Mouse (Mus musculus): Measurements from ENCODE around the gene Eaf2.

Gene Eaf2

DNA sequence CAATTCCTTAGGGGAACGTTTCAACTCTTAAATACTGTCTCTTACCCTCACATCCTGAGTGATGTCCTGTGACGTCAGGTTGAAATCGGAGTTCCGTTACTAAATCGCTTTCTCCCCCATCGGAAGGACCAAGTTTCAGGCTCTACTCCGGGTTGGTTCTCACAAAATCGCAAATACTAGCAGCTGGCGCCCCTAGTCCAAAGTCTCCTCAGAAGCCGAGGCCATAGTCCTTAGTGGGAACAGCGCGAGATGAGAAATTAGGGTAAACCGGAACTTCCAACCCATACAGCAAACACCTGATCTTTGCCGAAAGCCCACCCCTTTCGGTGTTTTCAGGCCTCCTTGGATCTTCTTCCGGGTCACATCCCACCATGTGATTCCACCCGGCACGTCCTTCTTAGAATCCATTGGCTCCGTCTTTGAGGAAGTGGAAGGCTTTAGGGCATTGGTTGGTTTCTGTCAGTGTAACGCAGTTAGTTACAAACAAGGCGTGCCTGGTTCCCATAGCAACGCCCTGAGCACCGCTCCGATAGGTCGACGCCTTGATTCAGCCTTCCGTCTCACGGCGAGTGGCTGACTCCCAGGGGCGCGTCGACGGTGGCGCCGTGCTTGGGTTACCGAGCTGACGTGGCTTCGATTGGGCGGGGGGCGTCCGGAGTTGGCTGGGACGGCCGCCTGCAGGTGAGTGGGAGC lies at the start of gene Eaf2, which contains the start of gene Golgb1:
Eaf2 (minus strand) TSS at position 421 of the 693 bp plus-strand sequence.
Golgb1 (plus strand) TSS at position 558 of the 693 bp plus-strand sequence.
- peak; percentile 100 for DNase-seq (ENCODE audit: low read depth, low spot score)

DNA sequence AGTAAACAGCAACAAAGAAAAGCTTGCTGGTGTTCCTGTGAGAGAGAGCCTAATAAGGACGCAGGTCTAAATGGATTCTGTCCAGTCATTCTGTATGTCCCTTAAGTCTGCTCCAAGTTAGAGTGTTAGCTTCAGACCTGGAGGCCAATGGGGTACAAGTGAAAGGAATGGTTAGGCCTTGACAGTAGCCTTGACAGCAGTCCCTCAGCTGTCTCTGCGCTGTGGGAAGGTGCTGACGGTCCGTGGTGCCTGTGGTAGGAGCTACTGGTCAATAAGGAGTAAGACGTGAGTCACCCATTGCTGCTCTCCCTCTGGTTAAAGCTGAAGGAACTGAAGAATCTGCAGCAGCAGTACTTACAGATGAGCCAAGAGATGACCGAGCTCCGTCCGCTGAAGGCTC lies 49.5 kb upstream of the Eaf2 start:
- no peak for DNase-seq (ENCODE audit: low read depth, low spot score)

DNA sequence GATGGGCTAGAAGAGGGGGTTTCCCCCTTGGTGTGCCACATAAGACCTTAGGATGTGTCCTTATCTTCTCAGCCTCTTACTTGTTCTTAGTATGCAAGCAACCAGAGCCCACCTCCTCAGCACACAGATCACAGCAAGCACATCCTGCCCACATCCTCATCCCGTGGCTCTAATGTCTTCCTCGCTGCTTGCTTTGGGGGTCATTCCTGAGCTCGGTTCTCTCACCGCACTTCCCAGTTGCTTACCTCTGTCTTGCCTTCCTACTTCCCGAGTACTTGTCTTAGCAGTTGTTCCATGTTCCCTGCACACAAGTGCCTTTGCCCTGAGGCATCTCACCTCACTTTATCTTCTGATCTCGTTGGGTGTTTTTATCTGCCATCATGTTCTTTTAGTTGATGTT lies 47.2 kb upstream of the Eaf2 start:
- DNase-seq (ENCODE audit: low read depth, low spot score), result peak; percentile 55

DNA sequence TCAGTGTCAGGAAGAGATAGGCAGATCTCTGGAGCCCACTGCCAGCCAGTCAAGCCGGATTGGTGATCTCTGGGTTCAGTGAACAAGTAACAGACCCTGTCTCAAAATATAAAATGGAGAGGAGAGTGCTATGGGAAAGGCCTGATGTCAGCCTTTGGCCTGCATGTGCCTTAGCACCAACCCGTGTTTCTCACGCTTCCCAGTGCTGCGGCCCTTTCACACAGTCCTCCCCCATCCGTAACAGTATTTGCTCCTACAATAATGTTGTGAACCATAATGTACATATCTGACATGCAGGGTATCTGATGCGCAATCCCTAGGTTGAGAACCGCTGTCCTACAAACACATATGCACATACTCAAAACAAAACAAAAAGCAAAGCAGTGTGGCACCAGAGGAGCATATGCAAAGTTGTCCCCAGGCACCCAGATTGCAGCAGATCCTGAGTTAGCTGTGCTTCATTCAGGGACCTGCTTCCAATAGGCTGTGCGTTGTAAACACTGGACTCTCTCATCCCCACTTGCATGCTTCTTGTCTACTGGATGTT lies 46.3 kb upstream of the Eaf2 start:
- no peak for DNase-seq (ENCODE audit: low read depth, low spot score)

DNA sequence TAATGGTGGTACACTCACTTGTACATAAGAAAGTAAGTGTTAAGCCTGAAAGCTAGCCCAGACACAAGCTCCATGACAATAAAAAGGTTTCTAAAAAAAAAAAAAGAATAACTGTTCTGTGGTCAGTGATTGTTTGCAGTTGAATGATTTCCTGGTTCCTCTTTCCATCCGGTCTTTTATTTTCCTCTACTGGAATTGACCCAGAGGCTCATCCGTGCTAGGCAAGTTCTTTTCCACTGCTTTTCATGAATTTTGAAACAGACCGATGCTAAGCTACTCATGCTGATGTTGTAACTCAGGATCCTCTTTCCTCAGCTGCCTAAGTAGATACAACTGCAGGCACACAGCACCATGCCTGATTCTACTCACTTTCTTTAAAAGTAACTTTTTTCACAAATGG lies 45.6 kb upstream of the Eaf2 start:
- DNase-seq (ENCODE audit: low read depth, low spot score), result no peak

DNA sequence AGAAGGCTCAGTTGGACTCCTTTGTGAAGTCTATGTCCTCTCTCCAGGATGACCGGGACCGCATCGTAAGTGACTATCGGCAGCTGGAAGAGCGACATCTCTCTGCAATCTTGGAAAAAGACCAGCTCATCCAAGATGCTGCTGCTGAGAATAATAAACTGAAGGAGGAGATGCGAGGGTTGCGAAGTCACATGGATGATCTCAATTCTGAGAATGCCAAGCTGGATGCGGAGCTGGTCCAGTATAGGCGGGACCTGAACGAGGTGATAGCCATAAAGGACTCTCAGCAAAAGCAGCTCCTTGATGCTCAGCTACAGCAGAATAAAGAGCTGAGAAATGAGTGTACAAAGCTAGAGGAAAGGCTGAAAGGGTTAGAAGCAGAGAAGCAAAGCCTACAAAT lies 43.7 kb upstream of the Eaf2 start:
- DNase-seq (ENCODE audit: low read depth, low spot score), result no peak

DNA sequence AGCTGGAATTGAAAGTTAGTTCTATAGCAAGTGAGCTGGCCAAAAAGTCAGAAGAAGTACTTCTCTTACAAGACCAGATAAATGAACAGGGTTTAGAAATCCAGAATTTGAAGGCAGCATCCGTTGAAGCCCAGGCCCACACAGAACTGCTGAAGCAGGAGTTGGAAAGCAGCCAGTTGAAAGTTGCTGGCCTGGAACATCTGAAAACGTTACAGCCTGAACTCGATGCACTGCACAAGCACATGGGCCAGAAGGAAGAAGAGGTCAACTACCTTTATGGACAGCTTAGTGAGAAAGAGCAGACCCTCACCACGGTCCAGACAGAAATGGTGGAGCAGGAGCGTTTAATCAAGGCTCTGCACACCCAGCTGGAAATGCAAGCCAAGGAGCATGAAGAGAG lies 39.4 kb upstream of the Eaf2 start:
- no peak for DNase-seq (ENCODE audit: low read depth, low spot score)

DNA sequence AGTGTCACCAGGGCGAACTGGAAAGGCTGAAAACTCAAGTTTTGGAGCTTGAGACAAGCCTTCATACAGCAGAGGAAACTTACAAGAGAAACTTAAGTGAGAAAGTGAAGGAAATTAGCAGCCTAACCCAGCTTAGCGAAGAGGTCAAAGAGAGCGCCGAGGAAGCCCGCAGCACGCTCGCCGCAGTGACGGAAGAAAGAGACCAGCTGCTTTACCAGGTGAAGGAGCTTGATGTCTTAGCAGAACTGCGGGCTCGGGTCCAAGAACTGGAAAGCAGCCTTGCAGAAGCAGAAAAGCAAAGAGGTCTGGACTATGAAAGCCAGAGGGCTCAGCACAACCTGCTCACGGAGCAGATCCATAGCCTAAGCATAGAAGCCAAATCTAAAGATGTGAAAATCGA lies 37.5 kb upstream of the Eaf2 start:
- DNase-seq (ENCODE audit: low read depth, low spot score), result no peak

DNA sequence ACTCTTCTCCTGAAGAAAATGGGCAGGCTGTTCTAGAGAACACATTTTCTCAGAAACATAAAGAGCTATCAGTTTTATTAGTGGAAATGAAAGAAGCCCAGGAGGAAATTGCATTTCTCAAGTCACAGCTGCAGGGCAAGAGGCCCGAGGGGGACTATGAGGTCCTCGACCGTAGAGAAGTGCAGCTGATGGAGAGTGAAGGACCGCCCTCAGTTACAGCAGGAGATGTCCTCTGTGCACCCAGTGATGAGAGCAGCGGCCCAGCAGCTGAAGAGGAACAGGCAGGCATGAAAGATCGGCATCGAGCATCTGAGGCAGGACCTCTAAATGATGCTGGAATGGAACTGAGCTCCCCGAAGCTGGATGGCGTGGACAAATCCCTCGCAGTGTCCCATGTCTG lies 37.1 kb upstream of the Eaf2 start:
- no peak for DNase-seq (ENCODE audit: low read depth, low spot score)

DNA sequence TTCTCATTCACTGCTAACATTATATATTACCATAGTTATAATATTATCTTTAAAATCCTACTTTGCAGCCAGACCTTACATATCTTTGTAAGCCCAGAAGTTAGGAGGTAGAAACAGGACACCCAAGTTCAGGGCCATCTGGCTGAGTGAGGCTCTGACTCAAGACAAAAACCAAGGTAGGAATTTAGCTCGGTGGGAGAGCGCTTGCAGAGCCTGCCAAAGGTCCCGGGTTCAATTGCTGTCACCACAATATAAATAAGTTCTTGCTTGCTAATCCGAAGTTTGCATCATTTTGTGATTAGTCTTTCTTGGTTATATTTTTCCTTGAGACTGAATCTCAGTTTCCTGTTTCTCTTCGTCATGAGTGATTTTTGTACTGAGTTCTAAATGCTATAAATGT lies 28.4 kb upstream of the Eaf2 start:
- DNase-seq (ENCODE audit: low read depth, low spot score), result no peak

DNA sequence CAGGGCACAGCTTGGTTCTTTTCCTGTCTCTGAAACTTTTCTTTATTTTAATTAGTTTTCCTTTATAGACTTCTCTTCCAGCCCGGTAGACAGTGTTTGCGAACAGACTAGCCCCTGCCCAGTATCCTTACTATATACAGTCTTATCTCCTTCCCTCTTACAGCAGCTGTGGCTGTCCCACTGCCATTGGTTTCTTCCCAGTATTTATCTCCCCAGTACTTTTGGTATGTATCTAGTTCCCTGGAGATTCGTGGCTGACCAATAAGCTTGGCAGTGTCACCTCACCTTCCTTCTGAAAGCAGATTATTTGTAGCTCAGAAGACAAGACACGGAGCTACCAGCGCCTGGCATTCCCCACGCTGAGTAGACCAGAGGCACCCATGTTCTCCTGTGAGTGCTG lies 21.9 kb upstream of the Eaf2 start:
- no peak for DNase-seq (ENCODE audit: low read depth, low spot score)

DNA sequence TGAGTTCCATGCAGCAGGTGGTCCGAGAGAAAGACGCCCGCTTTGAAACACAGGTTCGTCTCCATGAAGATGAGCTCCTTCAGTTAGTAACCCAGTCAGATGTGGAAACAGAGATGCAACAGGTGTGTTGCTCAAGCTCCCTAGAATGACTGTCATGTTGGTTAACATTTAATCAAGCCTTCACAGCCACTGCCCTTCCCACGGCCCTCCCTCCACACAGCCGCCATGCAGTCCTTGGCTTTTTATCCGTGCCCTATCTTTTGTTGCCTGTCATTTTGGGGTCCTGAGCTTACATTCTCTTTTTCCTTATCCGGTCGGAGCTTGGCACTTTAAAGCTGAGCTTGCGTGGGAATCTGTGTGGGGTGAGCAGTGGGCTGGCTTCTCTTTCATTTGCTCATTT lies 18.5 kb upstream of the Eaf2 start:
- no peak for DNase-seq (ENCODE audit: low read depth, low spot score)

DNA sequence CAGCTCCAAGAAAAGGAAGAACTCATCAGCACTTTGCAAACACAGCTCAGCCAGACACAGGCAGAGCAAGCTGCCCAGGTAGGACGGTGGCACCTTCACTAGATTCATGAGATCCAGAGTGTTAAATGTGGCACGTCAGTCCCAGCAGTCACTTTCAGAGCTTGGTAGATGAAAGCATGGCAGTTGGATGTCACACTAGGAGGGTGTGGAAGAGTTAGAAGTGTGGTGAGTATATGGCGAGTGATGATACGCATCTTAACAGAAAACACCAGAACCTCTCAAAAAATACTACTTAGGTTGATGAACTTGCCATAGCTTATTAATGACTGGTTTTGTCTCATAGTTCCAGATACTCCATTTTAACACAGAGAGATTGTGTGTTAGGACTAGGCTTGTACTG lies 16.6 kb upstream of the Eaf2 start:
- DNase-seq (ENCODE audit: low read depth, low spot score), result no peak

DNA sequence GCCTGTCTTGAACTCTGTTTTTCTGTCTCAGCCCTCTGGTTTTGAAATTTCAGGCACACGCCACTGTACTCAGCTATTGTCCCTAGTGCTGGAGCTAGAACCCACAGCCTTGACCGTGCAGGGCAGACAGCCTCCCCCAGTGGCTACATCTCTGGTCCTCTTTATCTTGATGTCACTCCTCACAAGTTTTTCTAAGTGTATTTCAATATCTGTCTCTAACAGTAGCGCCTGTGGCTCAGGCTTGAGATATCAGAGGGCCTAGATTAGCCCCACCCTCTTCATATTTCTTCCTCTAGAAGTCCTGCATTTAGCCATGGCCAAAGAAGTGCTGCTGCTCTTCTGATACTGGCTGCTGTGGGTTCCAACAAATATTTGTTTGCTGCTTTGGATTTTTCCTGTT lies 15.8 kb upstream of the Eaf2 start:
- no peak for DNase-seq (ENCODE audit: low read depth, low spot score)

DNA sequence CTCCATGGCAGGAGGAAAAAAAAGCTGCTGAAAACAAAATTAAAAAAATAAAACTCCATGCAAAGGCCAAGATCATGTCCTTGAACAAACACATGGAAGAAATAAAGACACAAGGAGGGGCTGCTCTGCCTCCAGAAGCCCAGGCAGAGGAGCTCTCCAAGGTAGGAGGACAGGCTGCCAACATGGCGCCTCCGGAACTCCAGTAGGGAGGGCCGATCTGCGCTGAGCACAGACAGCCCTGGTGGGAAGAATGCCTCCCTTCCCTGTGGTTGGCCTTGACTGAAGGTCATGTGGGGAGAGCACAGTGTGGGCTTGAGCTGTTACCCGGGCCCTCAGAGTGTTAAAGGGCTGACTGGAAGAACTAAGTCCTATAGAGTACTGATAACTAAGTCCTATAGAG lies 12.7 kb upstream of the Eaf2 start:
- no peak for DNase-seq (ENCODE audit: low read depth, low spot score)

DNA sequence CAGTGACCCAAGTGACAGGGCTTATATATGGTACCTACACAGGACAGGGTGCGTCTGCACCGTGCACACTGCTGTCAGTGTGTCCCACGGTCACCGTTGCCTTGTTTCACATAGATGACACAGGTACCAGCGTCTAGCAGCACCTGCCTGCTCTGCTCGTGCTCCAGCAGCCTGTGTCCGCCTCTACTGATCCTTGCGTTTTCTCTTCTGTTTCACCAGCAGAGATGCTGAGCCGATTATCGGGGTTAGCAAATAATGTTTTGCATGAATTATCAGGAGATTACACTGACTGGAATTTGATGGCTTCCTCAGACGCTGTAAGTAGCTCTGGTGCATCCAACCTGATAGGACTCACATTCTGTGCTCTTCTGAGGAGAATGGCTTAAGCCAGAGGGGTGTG lies 11.1 kb upstream of the Eaf2 start:
- no peak for DNase-seq (ENCODE audit: low read depth, low spot score)

DNA sequence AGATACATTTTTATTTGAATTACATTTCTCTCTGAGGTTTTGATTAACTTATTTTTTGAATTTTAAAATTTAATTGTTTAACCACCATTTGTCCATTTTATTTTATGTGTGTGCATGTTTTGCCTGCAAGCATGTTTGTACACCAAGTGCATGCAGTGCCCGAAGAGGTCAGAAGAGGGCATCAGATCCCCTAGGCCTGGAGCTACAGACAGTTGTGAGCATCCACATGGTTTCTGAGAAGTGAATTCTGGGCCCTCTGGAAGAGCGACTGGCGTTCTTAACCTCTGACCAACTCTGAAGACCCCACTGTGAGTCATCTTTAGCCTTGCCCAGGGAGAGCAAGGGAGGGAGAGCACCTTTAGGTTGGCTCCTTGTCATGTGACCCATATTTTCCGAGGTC lies 10.1 kb upstream of the Eaf2 start:
- peak; percentile 63 for DNase-seq (ENCODE audit: low read depth, low spot score)

DNA sequence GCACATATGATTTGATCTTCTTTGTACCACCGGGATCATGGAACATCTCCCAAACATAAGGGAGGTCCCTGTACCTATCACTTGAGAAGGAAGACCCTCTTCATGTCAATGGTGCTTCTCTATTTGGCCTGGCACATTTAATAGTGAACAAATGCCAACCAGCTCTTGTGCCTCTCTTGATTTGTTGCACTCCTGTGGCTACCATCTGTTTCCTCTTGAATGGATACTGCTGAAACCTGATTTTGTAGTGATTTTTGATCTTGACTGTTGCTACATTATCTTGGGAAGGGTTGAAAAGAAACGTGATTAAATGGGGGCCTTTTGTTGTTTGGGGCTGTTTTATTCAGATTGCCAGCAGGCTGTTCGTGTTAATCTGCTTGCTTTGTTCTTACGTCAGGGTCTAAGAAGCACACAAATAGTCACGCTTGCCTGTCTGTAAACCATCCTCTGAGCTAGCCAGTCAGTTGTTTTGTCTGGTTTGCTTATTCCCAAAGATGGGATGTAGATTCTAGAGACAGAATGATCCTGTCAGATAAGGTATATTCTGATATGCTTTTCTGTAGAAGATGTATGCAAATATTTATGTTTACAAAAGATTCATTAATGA lies 8.0 kb upstream of the Eaf2 start:
- no peak for DNase-seq (ENCODE audit: low read depth, low spot score)

DNA sequence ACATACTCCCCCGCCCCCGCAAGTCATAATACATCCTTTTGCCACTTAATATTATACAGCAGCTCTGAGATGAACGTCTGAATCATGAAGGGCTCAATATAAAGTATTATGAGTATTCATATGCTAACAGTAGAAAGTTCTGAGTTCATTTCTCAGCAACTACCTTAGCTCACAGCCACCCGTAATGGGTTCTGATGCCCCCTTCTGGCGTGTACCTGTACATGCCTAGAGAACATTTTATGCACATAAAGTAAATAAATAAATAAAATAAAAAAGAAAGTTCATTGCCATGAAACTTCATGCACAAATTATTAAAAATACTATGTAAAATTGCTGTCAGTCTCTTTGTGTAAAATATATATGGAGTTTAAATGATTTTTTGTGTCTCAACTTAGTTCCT lies 2.5 kb upstream of the Eaf2 start:
- DNase-seq (ENCODE audit: low read depth, low spot score), result peak; percentile 67

DNA sequence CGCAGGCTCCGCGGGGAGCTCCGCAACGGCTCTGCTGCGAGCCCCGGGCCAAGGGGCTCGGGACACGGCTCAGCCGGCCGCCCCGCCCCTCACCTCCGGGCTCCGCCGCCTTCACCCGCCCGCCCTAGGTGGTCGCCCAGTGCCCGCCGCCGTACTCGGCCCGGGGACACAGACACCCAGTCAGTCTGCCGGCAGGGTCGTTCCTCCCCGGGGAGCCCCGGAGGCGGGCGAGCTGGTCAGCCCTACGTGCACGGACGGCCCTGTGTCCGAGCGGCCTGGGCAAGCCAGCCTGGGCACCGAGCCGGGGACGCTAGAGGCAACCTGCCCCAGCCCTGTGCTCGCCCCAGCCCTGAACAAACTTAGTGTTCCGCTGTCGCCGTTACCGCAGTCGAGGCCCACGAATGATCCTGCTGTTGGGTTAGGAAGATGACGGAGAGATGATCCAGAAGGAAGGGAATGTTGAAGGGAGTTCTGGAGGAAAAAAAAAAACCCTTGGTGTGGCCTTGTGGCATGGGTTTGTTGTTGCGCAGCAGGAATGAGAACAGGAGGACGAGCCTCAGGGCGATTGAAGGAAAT lies 561 bp upstream of the Eaf2 start:
- DNase-seq (ENCODE audit: low read depth, low spot score), result no peak

DNA sequence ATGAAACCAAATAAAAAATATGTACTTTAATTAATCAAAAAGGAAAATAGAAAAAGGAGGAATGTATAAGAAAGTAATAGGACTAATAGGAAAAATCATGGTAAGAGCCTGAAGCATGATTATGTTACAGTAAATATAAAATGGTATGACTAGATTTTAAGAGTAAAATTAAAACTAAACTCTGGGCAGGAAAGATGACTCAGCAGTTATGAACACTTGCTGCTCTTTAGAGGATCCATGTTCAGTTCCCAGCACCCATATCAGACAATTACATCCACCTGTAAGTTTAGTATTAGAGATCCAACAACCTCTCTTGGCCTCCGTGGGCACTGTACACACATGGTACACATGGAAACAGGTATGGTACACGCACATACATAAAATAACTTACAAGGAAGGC lies 5.4 kb downstream of the Eaf2 start:
- DNase-seq (ENCODE audit: low read depth, low spot score), result no peak

DNA sequence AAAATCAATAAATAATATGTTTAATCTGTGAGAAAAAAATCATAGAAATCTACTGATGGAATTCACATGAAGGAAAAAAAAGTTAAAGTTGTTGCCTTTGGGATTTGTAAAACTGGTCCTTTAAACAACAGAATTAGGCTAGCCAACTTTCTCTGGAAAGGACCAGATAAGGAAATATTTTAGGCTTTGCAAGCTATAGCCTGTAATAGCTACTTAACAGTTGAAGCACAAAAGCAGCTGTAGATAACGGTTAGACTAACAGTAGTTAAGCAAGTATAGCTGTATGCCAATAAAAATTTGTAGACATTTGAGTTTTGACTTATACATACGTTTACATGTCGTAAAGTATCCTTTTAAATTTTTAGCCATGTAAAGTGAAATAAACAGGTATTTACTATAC lies 11.2 kb downstream of the Eaf2 start:
- DNase-seq (ENCODE audit: low read depth, low spot score), result no peak

DNA sequence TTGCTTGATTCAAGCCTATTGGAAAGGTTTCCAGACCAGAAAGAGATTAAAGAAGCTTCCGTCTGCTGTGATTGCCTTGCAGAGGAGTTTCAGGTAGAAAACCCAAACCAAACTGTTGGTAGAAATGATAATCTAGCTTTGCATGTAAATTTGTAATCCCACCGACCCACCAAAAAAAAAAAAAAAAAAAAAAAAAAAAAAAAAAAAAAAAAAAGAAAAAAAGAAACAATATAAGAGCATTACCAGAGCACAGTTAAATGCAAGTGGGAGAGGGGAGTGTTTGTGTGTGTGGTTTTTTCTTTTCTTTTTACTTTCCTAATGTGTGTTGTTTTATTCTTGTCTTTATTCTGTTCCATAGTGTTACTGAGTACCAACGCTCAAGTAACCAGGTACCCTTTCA lies 23.6 kb downstream of the Eaf2 start:
- DNase-seq (ENCODE audit: low read depth, low spot score), result no peak
